ENCODE assay signal across 24 mouse cellular contexts in the genomic region with DNA sequence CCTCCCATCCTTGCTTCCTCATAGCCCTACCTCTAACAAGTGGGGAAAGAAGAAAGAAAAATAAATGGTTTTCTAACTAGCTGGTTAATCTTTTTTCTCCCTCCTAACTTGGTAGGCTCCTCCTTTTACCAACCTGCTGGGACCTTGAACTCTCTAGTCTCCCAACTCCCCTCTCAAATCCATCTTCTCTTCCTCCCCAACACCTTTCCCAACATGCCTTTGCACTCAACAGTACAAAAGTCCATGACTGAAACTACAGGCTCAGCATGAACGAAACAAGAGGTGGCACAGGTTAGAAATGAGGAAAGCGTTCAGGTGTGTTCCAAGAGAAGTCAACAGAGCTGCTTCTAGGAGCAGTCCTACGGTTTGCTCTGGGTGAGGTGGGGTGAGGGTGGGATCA. TPM values are rescaled to one million over a fixed set of nuclear protein-coding genes. Genes with fewer than 3 reads are reported as not detected.
A peak's percentile ranks its signal among the peaks of the same experiment; 100 is the strongest.
DNase-seq lines count a peak whose midpoint lies in the region; ATAC-seq and TF ChIP-seq lines count a peak whose summit lies in the region.
"Had no signal": no experiment of that assay in that cellular context is flagged by ENCODE, and none has a peak within 500 bp of the region (broad histone marks: within the 10 kb centered on the region; RNA-seq: fewer than 3 reads in every experiment).

No protein-coding gene starts in this region.

- H3K4me1 ChIP-seq in intestine, postnatal 0 days (replicated peaks; ENCODE audit: control insufficient read depth, insufficient read depth, low read length), result peaks cover 15% of the 10 kb centered on the region; the same call in 1 of the 2 replicates
- no peaks in the 10 kb centered on the region for H3K4me1 ChIP-seq in intestine, embryonic 15.5 days (replicated peaks)
- H3K4me1 ChIP-seq in kidney, embryonic 14.5 days (ENCODE audit: control insufficient read depth, insufficient read depth, low read length), result no peaks in the 10 kb centered on the region
- 0 out of 2 replicates have a peak, but pooled peaks cover 3% of the 10 kb centered on the region for H3K4me1 ChIP-seq in forebrain, embryonic 16.5 days (replicated peaks; ENCODE audit: control insufficient read depth, insufficient read depth, low read length)
- H3K4me1 ChIP-seq: embryonic facial prominence, embryonic 13.5 days; forebrain, embryonic 12.5 days; heart, embryonic 13.5 days; hindbrain, embryonic 12.5 days had no signal

- H3K27ac ChIP-seq in intestine, postnatal 0 days (ENCODE audit: low read depth, low read length), result peak overlapping the region; percentile 50
- no peak overlapping the region for H3K27ac ChIP-seq in intestine, embryonic 15.5 days
- H3K27ac ChIP-seq in kidney, embryonic 14.5 days (ENCODE audit: low read depth, low read length), result no peak overlapping the region
- no peak overlapping the region for H3K27ac ChIP-seq in forebrain, embryonic 16.5 days (ENCODE audit: low read length)
- H3K27ac ChIP-seq: embryonic facial prominence, embryonic 13.5 days; forebrain, embryonic 12.5 days; gastrocnemius, adult 2 months; heart, embryonic 13.5 days; hindbrain, embryonic 12.5 days had no signal

- DNase-seq in kidney, adult 8-10 months, result peak; percentile 52 to 82
- DNase-seq in kidney, postnatal 14 days, result peak; percentile 25
- peak; percentile 72 for DNase-seq in yolk sac, embryonic 10.5 days (ENCODE audit: low spot score)
- DNase-seq in frontal cortex, adult 2 months (ENCODE audit: extremely low spot score in 1 of 2, low spot score in 1 of 2), result no peak
- DNase-seq: adrenal gland, postnatal 25 days; cerebellum, adult 18-20 months; cerebellum, adult 9-11 months; cerebellum, postnatal 36 days; forebrain, postnatal 0 days; gastrocnemius, adult 2 months; gastrocnemius, postnatal 25 days; heart, postnatal 36 days had no signal

- H3K4me2 ChIP-seq in intestine, postnatal 0 days (replicated peaks; ENCODE audit: low read depth), result no peak overlapping the region
- H3K4me2 ChIP-seq in intestine, embryonic 15.5 days (replicated peaks), result no peak overlapping the region
- H3K4me2 ChIP-seq in kidney, embryonic 14.5 days (replicated peaks; ENCODE audit: low read depth, low read length), result no peak overlapping the region
- H3K4me2 ChIP-seq in forebrain, embryonic 16.5 days (ENCODE audit: low read length), result no peak overlapping the region
- H3K4me2 ChIP-seq: embryonic facial prominence, embryonic 13.5 days; forebrain, embryonic 12.5 days; heart, embryonic 13.5 days; hindbrain, embryonic 12.5 days had no signal

- H3K27me3 ChIP-seq in intestine, postnatal 0 days (replicated peaks; ENCODE audit: control insufficient read depth, insufficient read depth, low read length), result no peaks in the 10 kb centered on the region
- no peaks in the 10 kb centered on the region for H3K27me3 ChIP-seq in intestine, embryonic 15.5 days (replicated peaks)
- H3K27me3 ChIP-seq in kidney, embryonic 14.5 days (ENCODE audit: control insufficient read depth, insufficient read depth, low read length), result no peaks in the 10 kb centered on the region
- H3K27me3 ChIP-seq in forebrain, embryonic 16.5 days (replicated peaks; ENCODE audit: control insufficient read depth, insufficient read depth, low read length), result no peaks in the 10 kb centered on the region
- H3K27me3 ChIP-seq: embryonic facial prominence, embryonic 13.5 days; forebrain, embryonic 12.5 days; heart, embryonic 13.5 days; hindbrain, embryonic 12.5 days; Patski had no signal

- no peak for ATAC-seq in intestine, postnatal 0 days
- ATAC-seq in intestine, embryonic 15.5 days, result no peak
- no peak for ATAC-seq in kidney, embryonic 14.5 days (ENCODE audit: low FRiP score, low TSS enrichment)
- ATAC-seq in forebrain, embryonic 16.5 days, result no peak
- ATAC-seq: activated CD4-positive, CD25-positive, alpha-beta regulatory T cell, adult 4 months; forebrain, postnatal 0 days; Patski had no signal

- peaks cover 22% of the 10 kb centered on the region for H3K36me3 ChIP-seq in intestine, postnatal 0 days (ENCODE audit: control insufficient read depth, insufficient read depth)
- H3K36me3 ChIP-seq in intestine, embryonic 15.5 days, result no peaks in the 10 kb centered on the region
- peaks cover 25% of the 10 kb centered on the region; the same call in 1 of the 2 replicates for H3K36me3 ChIP-seq in kidney, embryonic 14.5 days (ENCODE audit: control insufficient read depth, insufficient read depth, low read length)
- no peaks in the 10 kb centered on the region for H3K36me3 ChIP-seq in forebrain, embryonic 16.5 days (ENCODE audit: control insufficient read depth, insufficient read depth)

- TF ChIP-seq CTCF in intestine, postnatal 0 days (IDR thresholded peaks at IDR 0.05; ENCODE audit: low read depth), result no peak

- no peak overlapping the region for H3K4me3 ChIP-seq in intestine, postnatal 0 days (ENCODE audit: low read depth, low read length)
- no peak overlapping the region for H3K4me3 ChIP-seq in intestine, embryonic 15.5 days (replicated peaks)
- no peak overlapping the region for H3K4me3 ChIP-seq in kidney, embryonic 14.5 days (ENCODE audit: low read length)
- H3K4me3 ChIP-seq in forebrain, embryonic 16.5 days (replicated peaks; ENCODE audit: low read length), result no peak overlapping the region
- H3K4me3 ChIP-seq: embryonic facial prominence, embryonic 13.5 days; forebrain, embryonic 12.5 days; gastrocnemius, adult 2 months; heart, embryonic 13.5 days; hindbrain, embryonic 12.5 days had no signal

- WGBS in intestine, postnatal 0 days, result 56% methylated on average over 3 of the region's 3 CpGs
- 91% methylated on average over 3 of the region's 3 CpGs for WGBS in intestine, embryonic 15.5 days
- WGBS in kidney, embryonic 14.5 days, result 98% methylated on average over 3 of the region's 3 CpGs
- WGBS in forebrain, embryonic 16.5 days, result 92% methylated on average over 3 of the region's 3 CpGs

- H3K9me3 ChIP-seq in intestine, postnatal 0 days (ENCODE audit: control insufficient read depth), result no peaks in the 10 kb centered on the region
- no peaks in the 10 kb centered on the region for H3K9me3 ChIP-seq in intestine, embryonic 15.5 days
- no peaks in the 10 kb centered on the region for H3K9me3 ChIP-seq in kidney, embryonic 14.5 days (ENCODE audit: control insufficient read depth, low read length)
- no peaks in the 10 kb centered on the region for H3K9me3 ChIP-seq in forebrain, embryonic 16.5 days (ENCODE audit: control insufficient read depth, low read length)
- H3K9me3 ChIP-seq: embryonic facial prominence, embryonic 13.5 days; forebrain, embryonic 12.5 days; heart, embryonic 13.5 days; hindbrain, embryonic 12.5 days had no signal

- no peak overlapping the region for H3K9ac ChIP-seq in intestine, postnatal 0 days (ENCODE audit: low read depth, low read length)
- H3K9ac ChIP-seq in intestine, embryonic 15.5 days, result no peak overlapping the region
- H3K9ac ChIP-seq in kidney, embryonic 14.5 days (ENCODE audit: low read depth, low read length), result no peak overlapping the region
- H3K9ac ChIP-seq in forebrain, embryonic 16.5 days (replicated peaks; ENCODE audit: low read depth, low read length), result no peak overlapping the region
- H3K9ac ChIP-seq: embryonic facial prominence, embryonic 13.5 days; forebrain, embryonic 12.5 days; forebrain, postnatal 0 days; heart, embryonic 13.5 days; hindbrain, embryonic 12.5 days had no signal

RNA-seq across cellular contexts. Expression of a gene that starts 30.4 kb away (rescaled TPM):
- 0.10 TPM in 1 of 2 replicates, not detected in the other for polyA plus RNA-seq in intestine, postnatal 0 days (2015; fragmentation: Nextera tagmentation; extraction: Ambion mirVana)
- not detected in 2 replicates for polyA plus RNA-seq in intestine, embryonic 15.5 days (2015; fragmentation: Nextera tagmentation; extraction: Ambion mirVana)
- polyA plus RNA-seq in kidney, embryonic 14.5 days (2014; fragmentation: Nextera tagmentation; extraction: Ambion mirVana), result 0.44 and 0.93 TPM in 2 replicates
- polyA plus RNA-seq in forebrain, embryonic 16.5 days (2015; fragmentation: Nextera tagmentation; extraction: Ambion mirVana), result 0.18 TPM in 1 of 2 replicates, not detected in the other
- polyA plus RNA-seq in frontal cortex, adult 2 months (2012; rRNA removed), result not detected in 2 replicates
- polyA plus RNA-seq: activated CD4-positive, CD25-positive, alpha-beta regulatory T cell, adult 4 months; C2C12; embryonic facial prominence, embryonic 13.5 days; forebrain, embryonic 12.5 days; forebrain, postnatal 0 days; heart, embryonic 13.5 days; heart, postnatal 0 days had no signal

Comparison
In these comparisons a context has a peak if more than half of its experiments do, and no peak if none do; other contexts are left out.
1. DNase-seq: peak in kidney, adult 8-10 months (2 of 2), kidney, postnatal 14 days (single experiment) and yolk sac, embryonic 10.5 days (single experiment); none in frontal cortex, adult 2 months (0 of 2).